8 mouse cellular contexts compared by ENCODE assay signal in the genomic region with DNA sequence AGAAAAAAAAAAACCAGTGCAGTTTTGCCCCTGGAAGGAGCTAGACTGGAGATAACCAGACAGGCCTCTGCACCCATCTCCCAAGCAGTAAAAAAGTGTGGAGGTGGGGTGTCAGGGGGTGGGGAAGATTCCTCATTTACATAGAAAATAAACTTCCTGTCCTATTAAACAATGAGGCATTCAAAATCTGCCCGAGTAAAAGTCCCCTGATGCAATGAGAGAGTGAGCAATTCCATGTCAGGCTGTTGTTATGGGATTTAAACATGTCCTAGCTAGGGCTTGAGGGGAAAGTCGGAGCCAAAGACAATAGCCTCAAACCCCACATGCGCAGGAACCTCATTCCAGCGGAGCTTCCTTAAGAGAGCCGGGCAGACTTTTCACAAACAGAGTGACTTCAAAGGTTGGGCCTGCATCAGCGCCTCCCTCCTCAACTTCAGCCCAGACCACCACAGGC. TPM values are rescaled to one million over a fixed set of nuclear protein-coding genes. Genes with fewer than 3 reads are reported as not detected.
DNase-seq lines count a peak whose midpoint lies in the region; ATAC-seq and TF ChIP-seq lines count a peak whose summit lies in the region.

No protein-coding gene starts in this region.

- TF ChIP-seq CTCF in hindbrain, postnatal 0 days (IDR thresholded peaks at IDR 0.05; ENCODE audit: low read depth), result no peak

- H3K27ac ChIP-seq in forebrain, embryonic 11.5 days (ENCODE audit: low read depth, low read length), result no peak overlapping the region
- H3K27ac ChIP-seq in forebrain, embryonic 15.5 days (replicated peaks), result no peak overlapping the region
- H3K27ac ChIP-seq in midbrain, embryonic 13.5 days, result no peak overlapping the region
- no peak overlapping the region for H3K27ac ChIP-seq in midbrain, embryonic 11.5 days (ENCODE audit: low read depth, low read length)
- H3K27ac ChIP-seq in hindbrain, postnatal 0 days, result no peak overlapping the region

- H3K9ac ChIP-seq in forebrain, embryonic 11.5 days (ENCODE audit: low read length), result no peak overlapping the region
- H3K9ac ChIP-seq in forebrain, embryonic 15.5 days (replicated peaks), result no peak overlapping the region
- 0 out of 2 replicates have a peak overlapping the region, but pooled peaks have one; percentile 28 for H3K9ac ChIP-seq in midbrain, embryonic 13.5 days (replicated peaks)
- H3K9ac ChIP-seq in midbrain, embryonic 11.5 days (ENCODE audit: low read length), result no peak overlapping the region
- H3K9ac ChIP-seq in hindbrain, postnatal 0 days (replicated peaks; ENCODE audit: low read length), result no peak overlapping the region

- 0 out of 2 replicates have a peak overlapping the region, but pooled peaks have one; percentile 1 for H3K4me2 ChIP-seq in forebrain, embryonic 11.5 days (ENCODE audit: low read depth, low read length, severe bottlenecking)
- no peak overlapping the region for H3K4me2 ChIP-seq in forebrain, embryonic 15.5 days (replicated peaks)
- peak overlapping the region; percentile 26 for H3K4me2 ChIP-seq in midbrain, embryonic 13.5 days (replicated peaks)
- no peak overlapping the region for H3K4me2 ChIP-seq in midbrain, embryonic 11.5 days
- H3K4me2 ChIP-seq in hindbrain, postnatal 0 days (ENCODE audit: low read depth, low read length), result no peak overlapping the region

- 0 out of 2 replicates have a peak, but pooled peaks cover 2% of the 10 kb centered on the region for H3K4me1 ChIP-seq in forebrain, embryonic 11.5 days (replicated peaks; ENCODE audit: control insufficient read depth, insufficient read depth, low read length)
- H3K4me1 ChIP-seq in forebrain, embryonic 15.5 days, result no peaks in the 10 kb centered on the region
- H3K4me1 ChIP-seq in midbrain, embryonic 13.5 days (replicated peaks), result peaks cover 7% of the 10 kb centered on the region
- H3K4me1 ChIP-seq in midbrain, embryonic 11.5 days (ENCODE audit: control insufficient read depth, insufficient read depth, low read length), result no peaks in the 10 kb centered on the region
- H3K4me1 ChIP-seq in hindbrain, postnatal 0 days (ENCODE audit: insufficient read depth, low read length), result no peaks in the 10 kb centered on the region

- WGBS in forebrain, embryonic 11.5 days, result 9% methylated on average over 6 of the region's 6 CpGs
- 14% methylated on average over 6 of the region's 6 CpGs for WGBS in forebrain, embryonic 15.5 days
- 11% methylated on average over 6 of the region's 6 CpGs for WGBS in midbrain, embryonic 13.5 days
- WGBS in midbrain, embryonic 11.5 days, result 10% methylated on average over 6 of the region's 6 CpGs
- WGBS in hindbrain, postnatal 0 days, result 24% methylated on average over 6 of the region's 6 CpGs

- ATAC-seq in forebrain, embryonic 11.5 days (replicated peaks; ENCODE audit: low FRiP score), result no peak
- ATAC-seq in forebrain, embryonic 15.5 days (replicated peaks), result no peak
- no peak for ATAC-seq in midbrain, embryonic 13.5 days
- ATAC-seq in midbrain, embryonic 11.5 days (ENCODE audit: low FRiP score), result no peak
- no peak for ATAC-seq in hindbrain, postnatal 0 days

- no peaks in the 10 kb centered on the region for H3K27me3 ChIP-seq in forebrain, embryonic 11.5 days (ENCODE audit: control insufficient read depth, insufficient read depth, low read length)
- no peaks in the 10 kb centered on the region for H3K27me3 ChIP-seq in forebrain, embryonic 15.5 days
- H3K27me3 ChIP-seq in midbrain, embryonic 13.5 days, result 0 out of 2 replicates have a peak, but pooled peaks cover 7% of the 10 kb centered on the region
- H3K27me3 ChIP-seq in midbrain, embryonic 11.5 days (ENCODE audit: control insufficient read depth, insufficient read depth, low read length), result no peaks in the 10 kb centered on the region
- H3K27me3 ChIP-seq in hindbrain, postnatal 0 days (ENCODE audit: insufficient read depth, low read length), result no peaks in the 10 kb centered on the region

- no peak overlapping the region for H3K4me3 ChIP-seq in forebrain, embryonic 11.5 days (ENCODE audit: low read depth, low read length)
- H3K4me3 ChIP-seq in forebrain, embryonic 15.5 days, result no peak overlapping the region
- no peak overlapping the region for H3K4me3 ChIP-seq in midbrain, embryonic 13.5 days (replicated peaks)
- no peak overlapping the region for H3K4me3 ChIP-seq in midbrain, embryonic 11.5 days (ENCODE audit: low read depth, low read length)
- no peak overlapping the region for H3K4me3 ChIP-seq in hindbrain, postnatal 0 days (ENCODE audit: low read length)

- H3K9me3 ChIP-seq in forebrain, embryonic 11.5 days (ENCODE audit: control insufficient read depth, low read length), result no peaks in the 10 kb centered on the region
- no peaks in the 10 kb centered on the region for H3K9me3 ChIP-seq in forebrain, embryonic 15.5 days
- H3K9me3 ChIP-seq in midbrain, embryonic 13.5 days, result no peaks in the 10 kb centered on the region
- no peaks in the 10 kb centered on the region for H3K9me3 ChIP-seq in midbrain, embryonic 11.5 days (ENCODE audit: control insufficient read depth, low read length)
- H3K9me3 ChIP-seq in hindbrain, postnatal 0 days (ENCODE audit: low read length), result no peaks in the 10 kb centered on the region

- DNase-seq in forebrain, embryonic 11.5 days (ENCODE audit: low spot score), result peak; percentile 30
- DNase-seq in midbrain, embryonic 11.5 days (ENCODE audit: low spot score, missing footprints), result no peak
- peak; percentile 20 for DNase-seq in hindbrain, postnatal 0 days (ENCODE audit: low spot score)
- DNase-seq in layer of hippocampus, postnatal 10 days (ENCODE audit: low spot score in 2 of 2), result no peak
- no peak for DNase-seq in thymus, postnatal 25 days
- DNase-seq in spleen, postnatal 36 days (ENCODE audit: low spot score in 2 of 2), result no peak

- H3K36me3 ChIP-seq in forebrain, embryonic 11.5 days (ENCODE audit: control insufficient read depth, insufficient read depth, low read length), result no peaks in the 10 kb centered on the region
- no peaks in the 10 kb centered on the region for H3K36me3 ChIP-seq in forebrain, embryonic 15.5 days
- no peaks in the 10 kb centered on the region for H3K36me3 ChIP-seq in midbrain, embryonic 13.5 days
- H3K36me3 ChIP-seq in midbrain, embryonic 11.5 days (ENCODE audit: control insufficient read depth, insufficient read depth, low read length), result no peaks in the 10 kb centered on the region
- H3K36me3 ChIP-seq in hindbrain, postnatal 0 days (ENCODE audit: insufficient read depth, low read length), result no peaks in the 10 kb centered on the region

RNA-seq across cellular contexts. Expression of gene Lif, which starts 50.7 kb away (rescaled TPM):
- not detected in 2 replicates for polyA plus RNA-seq in forebrain, embryonic 11.5 days (2014; fragmentation: Nextera tagmentation; extraction: Ambion mirVana)
- not detected in 2 replicates for polyA plus RNA-seq in forebrain, embryonic 15.5 days (2015; fragmentation: Nextera tagmentation; extraction: Ambion mirVana)
- polyA plus RNA-seq in midbrain, embryonic 13.5 days (2015; fragmentation: Nextera tagmentation; extraction: Ambion mirVana), result 0.19 TPM in 1 of 2 replicates, not detected in the other
- not detected in 2 replicates for polyA plus RNA-seq in midbrain, embryonic 11.5 days (2014; fragmentation: Nextera tagmentation; extraction: Ambion mirVana)
- total RNA-seq in hindbrain, postnatal 0 days (2014; rRNA removed), result 0.21 and 0.22 TPM in 2 replicates
- 0.08 and 0.10 TPM in 2 replicates for polyA plus RNA-seq in hindbrain, postnatal 0 days (2015; fragmentation: Nextera tagmentation; extraction: Ambion mirVana)
- total RNA-seq in layer of hippocampus, postnatal 10 days (2021), result under 1 TPM; 0.59 to 0.71 TPM

Comparison
In these comparisons a context has a peak if more than half of its experiments do, and no peak if none do; other contexts are left out.
1. H3K4me2 ChIP-seq: peak in forebrain, embryonic 11.5 days (single experiment) and midbrain, embryonic 13.5 days (single experiment); none in forebrain, embryonic 15.5 days (single experiment), midbrain, embryonic 11.5 days (single experiment) and hindbrain, postnatal 0 days (single experiment).
2. DNase-seq: peak in forebrain, embryonic 11.5 days (single experiment) and hindbrain, postnatal 0 days (single experiment); none in midbrain, embryonic 11.5 days (single experiment), layer of hippocampus, postnatal 10 days (0 of 2), thymus, postnatal 25 days (single experiment) and spleen, postnatal 36 days (0 of 2).